Mouse (Mus musculus) spleen, adult 2 months (tissue): ENCODE data around the gene Pomt1. TPM values are rescaled to one million over a fixed set of nuclear protein-coding genes. Genes with fewer than 3 reads are reported as not detected.

Experiments
- DNase-seq, 2 experiments: peaks; one replicate each; pipeline versions ENCODE4 v3.0.0 to v3.0.0-alpha.2; 2012 to 2021; ENCODE audit warnings: low spot score in 2 of 2, low read depth in 1 of 2
- H3K27ac ChIP-seq: fragments of 200-500 bp; 2 replicates; pipeline ENCODE4 v1.5.1; 2012; ENCODE audit warnings: low read length, inconsistent platforms; ENCODE audit not compliant: insufficient read depth
- H3K27me3 ChIP-seq: fragments of 200-500 bp; 2 replicates; pipeline ENCODE4 v1.6.1; 2012; ENCODE audit warnings: mild to moderate bottlenecking, moderate library complexity, low read length, inconsistent platforms; ENCODE audit not compliant: control insufficient read depth, insufficient read depth
- H3K36me3 ChIP-seq: fragments of 200-500 bp; 2 replicates; pipeline ENCODE4 v1.6.1; 2012; ENCODE audit warnings: mild to moderate bottlenecking, low read length, inconsistent platforms; ENCODE audit not compliant: control insufficient read depth, insufficient read depth
- H3K4me1 ChIP-seq: fragments of 200-500 bp; 2 replicates; pipeline ENCODE4 v1.6.1; 2011; ENCODE audit warnings: inconsistent platforms; ENCODE audit not compliant: control insufficient read depth, insufficient read depth, insufficient read length
- H3K4me3 ChIP-seq: fragments of 200-500 bp; 2 replicates; pipeline ENCODE4 v1.5.1; 2011; ENCODE audit warnings: mild to moderate bottlenecking, inconsistent platforms; ENCODE audit not compliant: insufficient read depth, insufficient read length; ENCODE audit errors: extremely low read depth
- CTCF ChIP-seq: fragments of 200-500 bp; IDR thresholded peaks from 2 replicates; pipeline ENCODE4 v1.5.1; 2011; ENCODE audit warnings: mild to moderate bottlenecking, inconsistent platforms; ENCODE audit not compliant: insufficient read depth, insufficient read length, insufficient replicate concordance; ENCODE audit errors: extremely low read depth
- POLR2A ChIP-seq: fragments of 200-500 bp; IDR thresholded peaks from 2 replicates; pipeline ENCODE4 v1.6.1; 2011; ENCODE audit warnings: low read depth, low read length, inconsistent platforms
- WGBS: fragments of 180-500 bp; shearing (Covaris S2); methylation state at CpG from one replicate; pipeline ENCODE4 v1.1.7; 2018; 5-methylcytosine and 5-hydroxymethylcytosine counted together
- polyA plus RNA-seq: library from polyadenylated mRNA; depleted of rRNA; stranded (reverse); fragments of >200 nt; gene quantifications from 2 replicates; pipeline ENCODE4 v1.2.3, GENCODE M21; 2012

Gene Pomt1
- polyA plus RNA-seq, 1 experiment: 13.7 TPM

DNA sequence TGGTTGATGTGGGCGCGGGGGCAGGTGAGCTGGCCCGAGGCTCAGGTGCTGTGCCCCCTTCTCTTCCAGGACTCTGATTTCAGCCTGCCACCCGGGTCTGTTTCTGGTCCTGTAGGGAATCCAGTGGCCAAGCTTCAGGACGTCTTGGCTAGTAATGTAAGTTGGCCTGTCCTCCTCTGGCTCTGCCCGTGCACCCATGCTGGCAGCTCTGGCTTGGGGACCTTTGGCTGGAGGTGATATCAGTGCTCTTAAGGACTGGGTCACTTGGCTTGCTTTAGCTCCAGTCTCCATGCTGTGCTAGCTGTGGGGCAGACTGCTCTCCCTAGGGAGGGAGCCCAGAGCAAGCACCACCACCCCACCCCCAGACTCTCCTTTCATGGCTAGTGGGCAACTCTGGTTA is 16.4 kb upstream of the Pomt1 start:
- no peak for DNase-seq
- Histone ChIP-seq H3K27ac (no peak overlapping the region), H3K4me1 (0 out of 2 replicates have a peak, but pooled peaks cover 4% of the 10 kb centered on the region), H3K4me3 (no peak overlapping the region), H3K27me3 (no peaks in the 10 kb centered on the region), H3K36me3 (peaks cover 66% of the 10 kb centered on the region)
- WGBS: 95% methylated on average over 6 of the region's 6 CpGs
- TF ChIP-seq CTCF (no peak), POLR2A (no peak)

DNA sequence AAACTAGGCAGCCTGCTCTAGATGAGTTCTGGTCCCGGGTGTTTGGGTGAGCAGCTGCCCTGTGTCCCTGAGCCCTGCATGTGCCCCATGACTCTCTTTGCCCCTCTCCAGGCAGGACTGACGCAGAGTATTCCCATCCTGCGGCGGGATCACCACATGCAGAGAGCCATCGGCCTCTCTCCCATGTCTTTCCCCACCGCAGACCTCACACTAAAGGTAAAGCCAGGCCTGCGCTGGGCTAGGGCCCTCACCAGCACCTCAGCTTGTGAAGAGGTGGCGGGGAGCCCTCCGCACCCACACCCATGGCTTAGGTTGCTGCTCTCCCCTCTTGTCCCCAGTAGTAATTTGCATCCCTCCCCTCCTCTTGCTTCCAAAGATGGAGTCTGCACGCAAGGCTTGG is 15.4 kb upstream of the Pomt1 start:
- 92% methylated on average over 10 of the region's 10 CpGs for WGBS
- H3K36me3 ChIP-seq: peaks cover 66% of the 10 kb centered on the region

DNA sequence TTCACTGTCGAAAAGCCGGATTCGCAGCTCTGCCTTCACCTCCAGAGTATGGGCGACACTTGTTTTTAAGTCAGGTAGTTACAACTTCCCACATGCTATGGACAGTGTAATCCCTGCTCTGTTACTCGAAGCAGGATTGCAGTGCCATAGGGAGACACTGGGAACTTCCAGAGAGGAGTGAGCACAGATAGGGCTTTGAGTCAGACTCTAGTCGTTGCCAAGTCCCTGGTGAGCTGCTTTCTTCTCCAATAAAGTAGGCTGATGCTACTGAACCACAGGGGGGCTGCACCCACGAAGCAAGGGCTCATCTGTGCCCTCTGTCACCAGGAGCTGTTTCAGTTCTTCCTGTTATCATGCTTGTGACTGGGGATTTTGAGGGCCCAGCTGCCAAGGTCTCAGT is 14.8 kb upstream of the Pomt1 start:
- Histone ChIP-seq H3K27ac (no peak overlapping the region), H3K4me3 (no peak overlapping the region), H3K36me3 (peaks cover 66% of the 10 kb centered on the region), H3K4me1 (0 out of 2 replicates have a peak, but pooled peaks cover 4% of the 10 kb centered on the region), H3K27me3 (no peaks in the 10 kb centered on the region)
- DNase-seq: no peak
- TF ChIP-seq POLR2A (no peak), CTCF (no peak)
- 76% methylated on average over 7 of the region's 7 CpGs for WGBS

More for the DNA sequence above, 15.4 kb upstream of the Pomt1 start:
- Histone ChIP-seq H3K4me3 (no peak overlapping the region), H3K4me1 (0 out of 2 replicates have a peak, but pooled peaks cover 4% of the 10 kb centered on the region), H3K27ac (no peak overlapping the region), H3K27me3 (no peaks in the 10 kb centered on the region)
- TF ChIP-seq CTCF (no peak), POLR2A (no peak)
- DNase-seq: no peak

DNA sequence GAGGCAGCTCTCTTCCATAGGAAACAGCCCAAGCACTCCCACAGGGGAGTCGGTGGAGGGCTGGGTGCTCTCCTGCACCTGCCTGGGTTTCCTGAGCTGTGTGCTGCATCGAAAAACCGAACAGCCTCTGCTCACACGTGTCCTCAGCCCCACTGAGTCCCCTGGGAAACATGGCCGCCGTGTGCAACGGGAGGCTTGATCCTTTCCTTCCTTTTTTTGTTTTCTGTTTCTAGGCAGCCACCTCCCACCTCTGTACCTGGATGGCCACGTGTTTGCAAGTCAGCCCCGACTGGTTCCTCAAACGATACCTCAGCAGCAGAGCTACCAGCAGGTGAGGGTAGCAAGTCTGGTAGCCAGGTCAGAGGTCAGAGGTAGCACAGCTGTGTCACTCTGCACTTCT is 14.3 kb upstream of the Pomt1 start:
- DNase-seq: peak in 1 of 2 experiments; percentile 29

DNA sequence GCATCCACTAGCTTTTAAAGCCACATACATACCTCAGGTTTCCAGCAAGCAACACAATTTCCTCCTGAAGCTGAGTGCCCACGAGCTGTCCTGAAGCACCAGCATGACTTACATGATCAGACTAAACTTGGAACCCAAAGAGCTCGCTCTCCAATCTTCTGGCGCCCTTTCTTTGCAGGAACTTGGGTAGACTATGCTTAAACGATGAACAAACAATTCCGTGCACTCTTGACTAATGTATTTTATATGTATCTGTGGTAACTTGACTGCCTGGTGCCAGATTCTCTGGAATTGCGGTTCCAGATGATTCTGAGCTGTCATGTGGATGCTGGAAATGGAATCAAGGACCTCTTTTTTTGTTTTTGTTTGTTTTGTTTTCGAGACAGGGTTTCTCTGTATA is 957 bp upstream of the Pomt1 start:
- Histone ChIP-seq H3K36me3 (peaks cover 19% of the 10 kb centered on the region), H3K4me1 (peaks cover 3% of the 10 kb centered on the region; the same call in 1 of the 2 replicates), H3K4me3 (no peak overlapping the region), H3K27me3 (no peaks in the 10 kb centered on the region), H3K27ac (no peak overlapping the region)
- no peak for DNase-seq
- 31% methylated on average over 7 of the region's 7 CpGs for WGBS
- no peak for TF ChIP-seq CTCF
- TF ChIP-seq POLR2A: no peak

More for the DNA sequence above, 14.3 kb upstream of the Pomt1 start:
- TF ChIP-seq CTCF (no peak), POLR2A (no peak)
- H3K36me3 ChIP-seq: peaks cover 66% of the 10 kb centered on the region
- H3K4me3 ChIP-seq: no peak overlapping the region
- H3K27me3 ChIP-seq: no peaks in the 10 kb centered on the region
- 0 out of 2 replicates have a peak, but pooled peaks cover 4% of the 10 kb centered on the region for H3K4me1 ChIP-seq
- WGBS: 45% methylated on average over 10 of the region's 10 CpGs
- H3K27ac ChIP-seq: no peak overlapping the region

DNA sequence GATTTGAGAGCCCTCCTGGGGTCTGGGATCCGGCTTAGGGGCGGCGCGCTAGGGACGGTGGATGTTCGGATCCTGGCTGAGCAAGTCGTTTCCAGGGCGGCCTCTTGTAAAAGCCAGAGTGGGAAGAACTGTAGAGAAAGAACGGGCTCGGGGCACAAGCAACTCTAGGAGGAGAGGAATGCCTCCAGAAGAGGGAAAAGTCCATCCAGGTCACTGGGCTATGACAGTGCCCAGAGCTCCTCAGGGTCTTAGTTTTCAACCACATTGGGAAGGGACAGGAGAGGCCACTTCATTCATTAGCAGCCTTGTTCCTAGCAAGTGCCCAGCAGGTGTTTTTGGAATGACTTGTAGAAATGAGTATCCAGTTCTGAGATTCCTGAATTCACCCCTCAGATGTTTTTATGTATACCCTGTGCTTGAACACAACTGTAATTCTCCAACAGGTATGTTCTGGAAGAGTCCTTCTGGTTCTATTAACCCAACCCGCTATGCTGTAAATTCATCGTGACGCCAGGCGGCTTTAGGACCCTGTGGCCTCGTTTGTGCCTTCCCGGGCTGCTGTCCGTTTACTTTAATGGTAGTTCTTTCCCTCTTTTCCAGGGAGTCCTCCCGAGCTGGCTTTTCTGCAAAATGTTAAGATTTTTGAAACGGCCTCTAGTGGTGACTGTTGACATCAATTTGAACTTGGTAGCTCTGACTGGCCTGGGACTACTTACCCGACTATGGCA is 534 bp downstream of the Pomt1 start:
- DNase-seq: peak in 1 of 2 experiments; percentile 19
- WGBS: under 1% methylated on average over 20 of the region's 20 CpGs
- peaks cover 4% of the 10 kb centered on the region for H3K36me3 ChIP-seq
- peaks cover 3% of the 10 kb centered on the region; the same call in 1 of the 2 replicates for H3K4me1 ChIP-seq
- peak overlapping the region; percentile 78 for H3K4me3 ChIP-seq
- H3K27ac ChIP-seq: peak overlapping the region; percentile 42; the same call in 1 of the 2 replicates
- TF ChIP-seq POLR2A (no peak), CTCF (no peak)
- no peaks in the 10 kb centered on the region for H3K27me3 ChIP-seq

DNA sequence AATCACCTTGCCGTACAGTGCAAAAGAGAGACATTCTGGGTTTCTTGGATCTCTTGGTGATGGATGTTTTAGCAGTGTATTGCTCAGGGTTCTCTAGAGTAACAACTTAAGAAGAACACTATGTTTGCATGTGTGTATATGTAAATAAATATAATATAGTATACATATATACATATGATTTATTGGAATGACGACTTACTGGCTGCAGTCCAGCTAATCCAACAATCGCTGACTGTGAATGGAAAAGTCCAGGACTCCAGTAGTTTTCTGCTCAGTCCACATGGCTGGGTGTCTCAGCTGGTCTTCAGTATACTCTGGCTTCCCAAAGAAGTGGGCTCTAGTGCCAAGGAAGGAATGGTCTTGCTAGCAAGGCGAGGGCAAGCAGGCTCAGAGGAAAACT is 1.2 kb downstream of the Pomt1 start:
- TF ChIP-seq CTCF (no peak), POLR2A (no peak)
- DNase-seq: no peak
- Histone ChIP-seq H3K36me3 (no peaks in the 10 kb centered on the region), H3K4me1 (peaks cover 3% of the 10 kb centered on the region; the same call in 1 of the 2 replicates), H3K27me3 (no peaks in the 10 kb centered on the region), H3K4me3 (0 out of 2 replicates have a peak overlapping the region, but pooled peaks have one; percentile 78), H3K27ac (no peak overlapping the region)
- 50% methylated on average over 4 of the region's 4 CpGs for WGBS
